Mouse (Mus musculus) thymus, postnatal 4 days (tissue): ENCODE data around the gene Ly6g5c.

ENCODE experiments used
- DNase-seq: peaks from one replicate; pipeline ENCODE4 v3.0.0; 2021

The Ly6g5c gene

GRCm38 (mm10) chr17:35082841-35083576 lies 25.1 kb upstream of the Ly6g5c start:
- DNase-seq = no peak

GRCm38 (mm10) chr17:35083929-35084497 lies 24.1 kb upstream of the Ly6g5c start:
- DNase-seq = no peak

- no peak for DNase-seq
Measured at GRCm38 (mm10) chr17:35085208-35085865, 22.7 kb upstream of the Ly6g5c start, which contains the start of gene Ly6g6f. TSS of gene Ly6g6f (minus strand) at chr17:35085610.

- DNase-seq = peak; percentile 49
Measured at GRCm38 (mm10) chr17:35088151-35088550, 19.9 kb upstream of the Ly6g5c start.

- DNase-seq = peak; percentile 95
Measured at GRCm38 (mm10) chr17:35088825-35089644, 19.0 kb upstream of the Ly6g5c start, which contains the start of gene Abhd16a. TSS of gene Abhd16a (plus strand) at chr17:35089263.

- no peak for DNase-seq
Measured at GRCm38 (mm10) chr17:35090166-35090932, 17.7 kb upstream of the Ly6g5c start.

- no peak for DNase-seq
Measured at GRCm38 (mm10) chr17:35092403-35093198, 15.5 kb upstream of the Ly6g5c start.

GRCm38 (mm10) chr17:35094475-35095365 lies 13.4 kb upstream of the Ly6g5c start:
- no peak for DNase-seq

GRCm38 (mm10) chr17:35096597-35096996 lies 11.5 kb upstream of the Ly6g5c start:
- DNase-seq = no peak

GRCm38 (mm10) chr17:35097164-35097655 lies 10.9 kb upstream of the Ly6g5c start:
- peak; percentile 64 for DNase-seq

- no peak for DNase-seq
Measured at GRCm38 (mm10) chr17:35100196-35100765, 7.8 kb upstream of the Ly6g5c start.

- DNase-seq = no peak
Measured at GRCm38 (mm10) chr17:35101161-35101560, 6.9 kb upstream of the Ly6g5c start.

- DNase-seq = no peak
Measured at GRCm38 (mm10) chr17:35102299-35102698, 5.8 kb upstream of the Ly6g5c start.

GRCm38 (mm10) chr17:35103221-35103690 lies 4.8 kb upstream of the Ly6g5c start:
- no peak for DNase-seq

- DNase-seq = no peak
Measured at GRCm38 (mm10) chr17:35104079-35104478, 4.0 kb upstream of the Ly6g5c start.

GRCm38 (mm10) chr17:35104754-35105153 lies 3.3 kb upstream of the Ly6g5c start:
- no peak for DNase-seq

GRCm38 (mm10) chr17:35105740-35106389 lies 2.2 kb upstream of the Ly6g5c start:
- DNase-seq = peak; percentile 68

- no peak for DNase-seq
Measured at GRCm38 (mm10) chr17:35106522-35106921, 1.6 kb upstream of the Ly6g5c start.

GRCm38 (mm10) chr17:35111774-35112173 lies 3.7 kb downstream of the Ly6g5c start:
- DNase-seq = no peak
